Mouse (Mus musculus): ENCODE measurements around the gene Rbms3.

DNA sequence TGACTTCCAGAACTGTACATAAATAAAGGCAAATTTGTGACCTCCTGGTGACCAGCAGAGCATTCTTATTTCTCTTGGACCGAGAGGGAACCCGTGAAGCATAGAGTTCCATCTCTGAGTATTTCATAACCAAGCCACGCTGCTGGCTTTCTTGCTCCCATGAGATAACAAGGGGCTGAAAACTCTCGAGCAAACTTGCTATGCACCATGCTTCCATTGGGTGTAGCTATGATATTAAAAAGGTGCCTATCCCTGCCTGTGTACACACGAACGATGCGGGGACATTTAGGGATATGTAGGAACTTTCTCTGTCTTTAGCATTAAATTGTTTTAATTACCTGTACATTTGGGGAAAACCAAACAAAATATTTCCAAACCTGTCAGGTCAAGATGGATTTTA lies 827.1 kb downstream of the Rbms3 start:
- TF ChIP-seq CTCF (IDR thresholded peaks at IDR 0.05; ENCODE audit: control insufficient read depth, insufficient read depth, low read length) (no peak), POLR2A (IDR thresholded peaks at IDR 0.05; ENCODE audit: borderline replicate concordance, control insufficient read depth, low read depth, low read length) (no peak)

Data from bone marrow, adult 2 months (tissue).